In genomic region chr10:14195778-14196650, GRCm38 (mm10) we compare ENCODE assay signal across 11 mouse cellular contexts.
DNase-seq lines count a peak whose midpoint lies in the region; ATAC-seq and TF ChIP-seq lines count a peak whose summit lies in the region.
"Had no signal": no experiment of that assay in that cellular context is flagged by ENCODE, and none has a peak within 500 bp of the region (broad histone marks: within the 10 kb centered on the region; RNA-seq: fewer than 3 reads in every experiment).

No protein-coding gene starts in this region.

- H3K27ac ChIP-seq in kidney, embryonic 16.5 days (ENCODE audit: low read length) = no peak overlapping the region
- no peak overlapping the region for H3K27ac ChIP-seq in liver, embryonic 11.5 days (ENCODE audit: low read depth, low read length)
- H3K27ac ChIP-seq: heart, embryonic 15.5 days; limb, embryonic 15.5 days had no signal

- no peak for TF ChIP-seq CTCF in brain, embryonic 14.5 days (IDR thresholded peaks at IDR 0.05; ENCODE audit: borderline replicate concordance, extremely low read depth, insufficient read depth, insufficient read length)

- peak overlapping the region; percentile 44 for H3K4me2 ChIP-seq in kidney, embryonic 16.5 days (replicated peaks; ENCODE audit: low read depth, low read length)
- no peak overlapping the region for H3K4me2 ChIP-seq in liver, embryonic 11.5 days
- H3K4me2 ChIP-seq: heart, embryonic 15.5 days; limb, embryonic 15.5 days had no signal

- no peaks in the 10 kb centered on the region for H3K9me3 ChIP-seq in kidney, embryonic 16.5 days (ENCODE audit: low read length)
- H3K9me3 ChIP-seq in liver, embryonic 11.5 days (ENCODE audit: control insufficient read depth, low read length) = no peaks in the 10 kb centered on the region
- H3K9me3 ChIP-seq: heart, embryonic 15.5 days; limb, embryonic 15.5 days had no signal

- peak; percentile 16 for DNase-seq in adrenal gland, postnatal 10 days
- no peak for DNase-seq in adrenal gland, adult 2 months
- DNase-seq in brain, embryonic 14.5 days (ENCODE audit: low read depth) = peak; percentile 85
- DNase-seq in left cerebral cortex, postnatal 4 days = peak; percentile 43
- no peak for DNase-seq in retina, embryonic 14.5 days (ENCODE audit: low spot score)
- no peak for DNase-seq in liver, embryonic 11.5 days (ENCODE audit: low spot score)
- DNase-seq: thymus, postnatal 25 days had no signal

- peak; percentile 71 for ATAC-seq in kidney, embryonic 16.5 days (ENCODE audit: low FRiP score, low TSS enrichment)
- ATAC-seq in megakaryocyte progenitor cell, adult 5-6 weeks (replicated peaks; ENCODE audit: poor library complexity) = no peak
- ATAC-seq in liver, embryonic 11.5 days (replicated peaks; ENCODE audit: low FRiP score) = no peak

- H3K27me3 ChIP-seq in kidney, embryonic 16.5 days (ENCODE audit: insufficient read depth, low read length) = no peaks in the 10 kb centered on the region
- no peaks in the 10 kb centered on the region for H3K27me3 ChIP-seq in liver, embryonic 11.5 days (replicated peaks; ENCODE audit: control insufficient read depth, insufficient read depth, low read length)
- H3K27me3 ChIP-seq: heart, embryonic 15.5 days; limb, embryonic 15.5 days had no signal

- H3K4me3 ChIP-seq in kidney, embryonic 16.5 days (ENCODE audit: low read length) = peak overlapping the region; percentile 6; the same call in 1 of the 2 replicates
- H3K4me3 ChIP-seq in liver, embryonic 11.5 days (ENCODE audit: low read depth, low read length) = no peak overlapping the region
- H3K4me3 ChIP-seq: heart, embryonic 15.5 days; limb, embryonic 15.5 days had no signal

- WGBS in kidney, embryonic 16.5 days = 32% methylated on average over 17 of the region's 17 CpGs
- 79% methylated on average over 17 of the region's 17 CpGs for WGBS in liver, embryonic 11.5 days

- no peaks in the 10 kb centered on the region for H3K36me3 ChIP-seq in kidney, embryonic 16.5 days (ENCODE audit: insufficient read depth, low read length)
- H3K36me3 ChIP-seq in liver, embryonic 11.5 days (ENCODE audit: control insufficient read depth, insufficient read depth, low read length) = no peaks in the 10 kb centered on the region
- H3K36me3 ChIP-seq: heart, embryonic 15.5 days; limb, embryonic 15.5 days had no signal

- TF ChIP-seq POLR2A in brain, embryonic 14.5 days (IDR thresholded peaks at IDR 0.05; ENCODE audit: borderline replicate concordance, extremely low read depth, insufficient read depth, insufficient read length, poor library complexity, severe bottlenecking) = no peak

- intact Hi-C loops in left cerebral cortex, postnatal 4 days (cut with DNase I) = loop anchor here (10.0 kb wide), 3 partner anchors 121 to 631 kb away; no protein-coding TSS in a partner anchor

- H3K4me1 ChIP-seq in kidney, embryonic 16.5 days (ENCODE audit: insufficient read depth, low read length) = peaks cover 14% of the 10 kb centered on the region
- H3K4me1 ChIP-seq in liver, embryonic 11.5 days (replicated peaks; ENCODE audit: control insufficient read depth, insufficient read depth, low read length) = no peaks in the 10 kb centered on the region

- peak overlapping the region; percentile 31; the same call in 1 of the 2 replicates for H3K9ac ChIP-seq in kidney, embryonic 16.5 days (replicated peaks; ENCODE audit: low read length)
- H3K9ac ChIP-seq in liver, embryonic 11.5 days (ENCODE audit: low read depth, low read length) = no peak overlapping the region
- H3K9ac ChIP-seq: heart, embryonic 15.5 days; limb, embryonic 15.5 days had no signal

Comparison
In these comparisons a context has a peak if more than half of its experiments do, and no peak if none do; other contexts are left out.
1. DNase-seq: peak in adrenal gland, postnatal 10 days (single experiment), brain, embryonic 14.5 days (single experiment) and left cerebral cortex, postnatal 4 days (single experiment); none in adrenal gland, adult 2 months (single experiment), retina, embryonic 14.5 days (single experiment) and liver, embryonic 11.5 days (single experiment).